Mouse (Mus musculus) forebrain, embryonic 14.5 days (tissue): ENCODE measurements at regions not wholly inside any gene's neighbourhood (a gene's known extent, or its start where the extent isn't known, plus 50 kb on each side); places are given as distances from the start of the nearest gene placed in this dataset.
A peak's percentile ranks its signal among the peaks of the same experiment; 100 is the strongest.

Source experiments
- ATAC-seq: fragments of 200-750 bp; cut with Nextera tagmentation; 2 replicates; pipeline ENCODE4 v1.8.0; 2017; ENCODE audit warnings: mild to moderate bottlenecking, moderate library complexity
- DNase-seq: peaks from one replicate; pipeline ENCODE4 v3.0.0-alpha.2; 2015; ENCODE audit warnings: low spot score
- H3K27ac ChIP-seq: fragments of 300-500 bp; sonication (generic); 2 replicates; pipeline ENCODE4 v1.5.1; 2014; ENCODE audit warnings: low read depth, mild to moderate bottlenecking, control low read depth, low read length, moderate library complexity
- H3K27me3 ChIP-seq: fragments of 300-500 bp; sonication (generic); replicated peaks from 2 replicates; pipeline ENCODE4 v1.6.1; 2014; ENCODE audit warnings: low read length, control low read depth, mixed read lengths; ENCODE audit not compliant: control insufficient read depth, insufficient read depth
- H3K36me3 ChIP-seq: fragments of 300-500 bp; sonication (generic); 2 replicates; pipeline ENCODE4 v1.6.1; 2014; ENCODE audit warnings: low read length, control low read depth; ENCODE audit not compliant: control insufficient read depth, insufficient read depth
- H3K4me1 ChIP-seq: fragments of 300-500 bp; sonication (generic); 2 replicates; pipeline ENCODE4 v1.6.1; 2014; ENCODE audit warnings: antibody characterized with exemption, low read length, control low read depth; ENCODE audit not compliant: control insufficient read depth, insufficient read depth
- H3K4me2 ChIP-seq: fragments of 300-500 bp; sonication (generic); 2 replicates; pipeline ENCODE4 v1.6.1; 2014; ENCODE audit warnings: mild to moderate bottlenecking, control low read depth, low read length
- H3K4me3 ChIP-seq: fragments of 300-500 bp; sonication (generic); 2 replicates; pipeline ENCODE4 v1.5.1; 2014; ENCODE audit warnings: low read depth, low read length, control low read depth
- H3K9ac ChIP-seq: fragments of 300-500 bp; sonication (generic); 2 replicates; pipeline ENCODE4 v1.6.1; 2014; ENCODE audit warnings: mild to moderate bottlenecking, low read length, control low read depth, moderate library complexity
- H3K9me3 ChIP-seq: fragments of 300-500 bp; sonication (generic); replicated peaks from 2 replicates; pipeline ENCODE4 v1.6.1; 2016; ENCODE audit warnings: low read length, control low read depth, mixed read lengths; ENCODE audit not compliant: control insufficient read depth
- WGBS: fragments of 180-500 bp; shearing (Covaris S2); extraction: QIAGEN DNeasy Blood & Tissue Kit; methylation state at CpG from one replicate; pipeline ENCODE4 v1.1.7; 2014; 5-methylcytosine and 5-hydroxymethylcytosine counted together

- 78% methylated on average over 4 of the region's 4 CpGs for WGBS
- H3K9me3 ChIP-seq, result no peaks in the 10 kb centered on the region
Observed at GRCm38 (mm10) chr16:54770871-54771270, 526.9 kb downstream of the Zpld1 start.

GRCm38 (mm10) chr16:54744188-54744587 is 553.6 kb downstream of the Zpld1 start:
- DNase-seq (peak; percentile 23), ATAC-seq (peak; percentile 54; the same call in 1 of the 2 replicates)
- Histone ChIP-seq H3K9ac (no peak overlapping the region), H3K4me1 (no peaks in the 10 kb centered on the region), H3K9me3 (no peaks in the 10 kb centered on the region), H3K4me3 (no peak overlapping the region), H3K27ac (no peak overlapping the region), H3K27me3 (no peaks in the 10 kb centered on the region), H3K4me2 (no peak overlapping the region), H3K36me3 (no peaks in the 10 kb centered on the region)
- 78% methylated on average over 1 of the region's 1 CpGs for WGBS

More at GRCm38 (mm10) chr16:54770871-54771270, 526.9 kb downstream of the Zpld1 start:
- H3K4me2 ChIP-seq, result no peak overlapping the region
- ATAC-seq, result no peak
- DNase-seq, result peak; percentile 10
- H3K4me1 ChIP-seq, result no peaks in the 10 kb centered on the region
- no peak overlapping the region for H3K27ac ChIP-seq
- H3K9ac ChIP-seq, result no peak overlapping the region
- H3K36me3 ChIP-seq, result no peaks in the 10 kb centered on the region
- H3K27me3 ChIP-seq, result no peaks in the 10 kb centered on the region
- H3K4me3 ChIP-seq, result no peak overlapping the region

- ATAC-seq, result no peak
- WGBS, result 80% methylated on average over 2 of the region's 2 CpGs
Observed at GRCm38 (mm10) chr16:54733516-54733915, 564.3 kb downstream of the Zpld1 start.

GRCm38 (mm10) chr16:54707880-54708279 is 589.9 kb downstream of the Zpld1 start:
- Histone ChIP-seq H3K4me3 (no peak overlapping the region), H3K27me3 (no peaks in the 10 kb centered on the region), H3K9me3 (no peaks in the 10 kb centered on the region), H3K36me3 (no peaks in the 10 kb centered on the region), H3K9ac (no peak overlapping the region), H3K27ac (no peak overlapping the region), H3K4me2 (no peak overlapping the region), H3K4me1 (no peaks in the 10 kb centered on the region)
- DNase-seq, result no peak
- ATAC-seq, result no peak
- 78% methylated on average over 3 of the region's 3 CpGs for WGBS

More at GRCm38 (mm10) chr16:54733516-54733915, 564.3 kb downstream of the Zpld1 start:
- H3K4me2 ChIP-seq, result no peak overlapping the region
- H3K27me3 ChIP-seq, result no peaks in the 10 kb centered on the region
- H3K9ac ChIP-seq, result no peak overlapping the region
- no peak overlapping the region for H3K27ac ChIP-seq
- DNase-seq, result no peak
- no peaks in the 10 kb centered on the region for H3K9me3 ChIP-seq
- H3K4me3 ChIP-seq, result no peak overlapping the region
- H3K4me1 ChIP-seq, result no peaks in the 10 kb centered on the region
- H3K36me3 ChIP-seq, result no peaks in the 10 kb centered on the region

GRCm38 (mm10) chr16:54682815-54683214 is 615.0 kb downstream of the Zpld1 start:
- H3K27ac ChIP-seq, result no peak overlapping the region
- no peaks in the 10 kb centered on the region for H3K4me1 ChIP-seq
- no peak overlapping the region for H3K9ac ChIP-seq
- no peak overlapping the region for H3K4me3 ChIP-seq
- no peaks in the 10 kb centered on the region for H3K27me3 ChIP-seq
- ATAC-seq (no peak), DNase-seq (no peak)
- no peaks in the 10 kb centered on the region for H3K9me3 ChIP-seq
- H3K4me2 ChIP-seq, result no peak overlapping the region
- 34% methylated on average over 4 of the region's 4 CpGs for WGBS
- H3K36me3 ChIP-seq, result no peaks in the 10 kb centered on the region

- Histone ChIP-seq H3K36me3 (no peaks in the 10 kb centered on the region), H3K9ac (no peak overlapping the region), H3K27ac (peak overlapping the region; percentile 58; the same call in 1 of the 2 replicates), H3K4me1 (0 out of 2 replicates have a peak, but pooled peaks cover 6% of the 10 kb centered on the region), H3K27me3 (no peaks in the 10 kb centered on the region), H3K4me2 (no peak overlapping the region), H3K9me3 (no peaks in the 10 kb centered on the region), H3K4me3 (no peak overlapping the region)
- DNase-seq (peak; percentile 64), ATAC-seq (peak; percentile 82)
- 36% methylated on average over 7 of the region's 7 CpGs for WGBS
Observed at GRCm38 (mm10) chr16:54648728-54649525, 648.9 kb downstream of the Zpld1 start.

- H3K4me2 ChIP-seq, result no peak overlapping the region
- H3K9ac ChIP-seq, result no peak overlapping the region
- no peaks in the 10 kb centered on the region for H3K9me3 ChIP-seq
- H3K4me1 ChIP-seq, result 0 out of 2 replicates have a peak, but pooled peaks cover 6% of the 10 kb centered on the region
- peak; percentile 41 for ATAC-seq
- H3K4me3 ChIP-seq, result no peak overlapping the region
- H3K27me3 ChIP-seq, result no peaks in the 10 kb centered on the region
- 59% methylated on average over 2 of the region's 2 CpGs for WGBS
- no peaks in the 10 kb centered on the region for H3K36me3 ChIP-seq
- DNase-seq, result peak; percentile 3
- H3K27ac ChIP-seq, result no peak overlapping the region
Observed at GRCm38 (mm10) chr16:54647821-54648220, 650.0 kb downstream of the Zpld1 start.

GRCm38 (mm10) chr16:54646252-54646651 is 651.5 kb downstream of the Zpld1 start:
- H3K9me3 ChIP-seq, result no peaks in the 10 kb centered on the region
- no peak overlapping the region for H3K4me2 ChIP-seq
- H3K27ac ChIP-seq, result no peak overlapping the region
- WGBS, result 83% methylated on average over 6 of the region's 6 CpGs
- no peaks in the 10 kb centered on the region for H3K36me3 ChIP-seq
- H3K27me3 ChIP-seq, result no peaks in the 10 kb centered on the region
- no peak overlapping the region for H3K4me3 ChIP-seq
- H3K4me1 ChIP-seq, result 0 out of 2 replicates have a peak, but pooled peaks cover 6% of the 10 kb centered on the region
- no peak overlapping the region for H3K9ac ChIP-seq
- peak; percentile 3 for DNase-seq
- ATAC-seq, result no peak

GRCm38 (mm10) chr16:54629183-54629582 is 668.6 kb downstream of the Zpld1 start:
- Histone ChIP-seq H3K36me3 (no peaks in the 10 kb centered on the region), H3K9me3 (no peaks in the 10 kb centered on the region), H3K4me1 (no peaks in the 10 kb centered on the region), H3K27me3 (no peaks in the 10 kb centered on the region), H3K4me2 (no peak overlapping the region), H3K27ac (no peak overlapping the region), H3K4me3 (no peak overlapping the region), H3K9ac (no peak overlapping the region)
- WGBS, result 87% methylated on average over 1 of the region's 1 CpGs
- no peak for ATAC-seq
- DNase-seq, result no peak
